Mouse (Mus musculus) hindbrain, embryonic 11.5 days (tissue): Measurements from ENCODE around the gene Kcnq1. TPM values are rescaled to one million over a fixed set of nuclear protein-coding genes. Genes with fewer than 3 reads are reported as not detected.

Experiments used
- ATAC-seq: fragments of 200-750 bp; cut with Nextera tagmentation; 2 replicates; pipeline ENCODE4 v1.8.0; 2017; ENCODE audit warnings: mild to moderate bottlenecking, moderate TSS enrichment, moderate library complexity; ENCODE audit not compliant: low FRiP score
- DNase-seq: peaks from one replicate; pipeline ENCODE4 v3.0.0-alpha.2; 2015; ENCODE audit warnings: low spot score
- H3K27ac ChIP-seq: fragments of 300-500 bp; sonication (generic); 2 replicates; pipeline ENCODE4 v1.5.1; 2014; ENCODE audit warnings: mild to moderate bottlenecking, low read depth, low read length
- H3K27me3 ChIP-seq: fragments of 300-500 bp; sonication (generic); 2 replicates; pipeline ENCODE4 v1.6.1; 2014; ENCODE audit warnings: mild to moderate bottlenecking, low read length, moderate library complexity, mixed read lengths; ENCODE audit not compliant: control insufficient read depth, insufficient read depth
- H3K36me3 ChIP-seq: fragments of 300-500 bp; sonication (generic); 2 replicates; pipeline ENCODE4 v1.6.1; 2014; ENCODE audit warnings: mild to moderate bottlenecking, low read length, moderate library complexity, mixed read lengths; ENCODE audit not compliant: control insufficient read depth, insufficient read depth
- H3K4me1 ChIP-seq: fragments of 300-500 bp; sonication (generic); replicated peaks from 2 replicates; pipeline ENCODE4 v1.6.1; 2014; ENCODE audit warnings: low read length, mixed read lengths; ENCODE audit not compliant: control insufficient read depth, insufficient read depth
- H3K4me2 ChIP-seq: fragments of 300-500 bp; sonication (generic); replicated peaks from 2 replicates; pipeline ENCODE4 v1.6.1; 2014; ENCODE audit warnings: mild to moderate bottlenecking, low read depth, low read length
- H3K4me3 ChIP-seq: fragments of 300-500 bp; sonication (generic); 2 replicates; pipeline ENCODE4 v1.5.1; 2014; ENCODE audit warnings: low read depth, low read length
- H3K9ac ChIP-seq: fragments of 300-500 bp; sonication (generic); 2 replicates; pipeline ENCODE4 v1.6.1; 2014; ENCODE audit warnings: low read depth, low read length
- H3K9me3 ChIP-seq: fragments of 300-500 bp; sonication (generic); 2 replicates; pipeline ENCODE4 v1.6.1; 2016; ENCODE audit warnings: low read length; ENCODE audit not compliant: control insufficient read depth
- WGBS: fragments of 180-500 bp; shearing (Covaris S2); extraction: QIAGEN DNeasy Blood & Tissue Kit; methylation state at CpG from one replicate; pipeline ENCODE4 v1.1.7; 2014; 5-methylcytosine and 5-hydroxymethylcytosine counted together
- polyA plus RNA-seq: library from polyadenylated mRNA; unstranded; fragments of >200 nt; fragmentation: Nextera tagmentation; extraction: Ambion mirVana; gene quantifications from 2 replicates; pipeline ENCODE4 v1.2.1, GENCODE M21; 2014

Gene Kcnq1
- polyA plus RNA-seq, 1 experiment from 2014 or later = 1.7 TPM

DNA sequence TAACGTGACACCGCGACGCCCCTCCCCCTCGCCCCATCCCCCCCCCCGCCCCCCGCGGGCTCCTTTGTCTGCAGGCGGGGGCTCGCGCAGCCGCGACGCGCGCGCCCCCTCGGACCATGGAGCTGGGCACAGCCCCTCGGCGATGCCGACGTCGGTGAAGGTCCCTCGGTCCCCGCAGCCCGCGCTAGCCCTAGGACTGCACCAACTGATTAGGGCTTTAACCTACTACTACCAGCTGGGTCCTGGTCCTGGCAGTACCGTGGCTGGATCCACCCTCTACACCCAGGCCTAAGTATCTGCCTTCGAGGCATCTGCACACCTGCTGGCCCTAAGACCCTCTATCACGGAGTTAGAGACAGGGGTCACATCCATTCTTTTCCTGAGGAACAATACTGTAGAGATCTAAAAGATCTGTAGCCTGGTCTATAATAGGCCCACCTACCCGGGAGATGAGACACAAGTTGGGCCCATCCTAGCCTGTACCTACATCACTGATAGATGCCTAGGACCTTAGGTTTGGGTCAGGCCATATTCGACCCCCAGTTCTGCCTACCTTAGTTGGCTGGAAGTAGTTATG, 355.2 kb downstream of the Kcnq1 start:
- 44% methylated on average over 11 of the region's 32 CpGs for WGBS
- Histone ChIP-seq H3K4me1 (0 out of 2 replicates have a peak, but pooled peaks cover 2% of the 10 kb centered on the region), H3K36me3 (no peaks in the 10 kb centered on the region), H3K9me3 (peaks cover 6% of the 10 kb centered on the region; the same call in 1 of the 2 replicates), H3K4me3 (no peak overlapping the region), H3K4me2 (peak overlapping the region; percentile 27), H3K9ac (no peak overlapping the region), H3K27ac (peak overlapping the region; percentile 24; the same call in 1 of the 2 replicates), H3K27me3 (no peaks in the 10 kb centered on the region)
- ATAC-seq = peak; percentile 69
- no peak for DNase-seq

DNA sequence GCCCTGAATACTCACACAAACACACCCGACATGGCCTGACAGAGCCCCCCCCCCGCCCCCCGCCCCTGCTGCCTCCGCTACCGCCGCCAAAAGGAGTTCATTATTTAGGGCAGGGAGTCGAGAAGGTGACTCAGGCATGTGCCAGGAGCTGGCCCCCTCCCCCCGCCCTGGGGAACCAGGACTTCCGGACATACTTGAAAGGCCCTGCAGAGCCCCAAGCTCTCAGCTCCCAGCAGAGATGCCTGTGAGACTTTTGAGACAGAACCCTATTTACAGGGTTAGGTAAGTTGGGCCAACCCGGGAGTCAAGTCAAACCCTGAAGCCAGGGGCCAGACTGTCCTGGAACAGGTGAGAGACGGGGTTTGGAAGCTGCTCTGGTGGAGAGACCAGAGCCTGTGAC, 355.8 kb downstream of the Kcnq1 start:
- H3K9me3 ChIP-seq = peaks cover 6% of the 10 kb centered on the region; the same call in 1 of the 2 replicates
- H3K4me2 ChIP-seq = no peak overlapping the region; the same call in 1 of the 2 replicates
- 28% methylated on average over 11 of the region's 11 CpGs for whole genome bisulfite sequencing
- no peaks in the 10 kb centered on the region for H3K36me3 ChIP-seq
- no peak overlapping the region for H3K27ac ChIP-seq
- 0 out of 2 replicates have a peak, but pooled peaks cover 2% of the 10 kb centered on the region for H3K4me1 ChIP-seq
- ATAC-seq (no peak), DNase-seq (no peak)
- H3K4me3 ChIP-seq = no peak overlapping the region
- H3K27me3 ChIP-seq = no peaks in the 10 kb centered on the region
- no peak overlapping the region for H3K9ac ChIP-seq

DNA sequence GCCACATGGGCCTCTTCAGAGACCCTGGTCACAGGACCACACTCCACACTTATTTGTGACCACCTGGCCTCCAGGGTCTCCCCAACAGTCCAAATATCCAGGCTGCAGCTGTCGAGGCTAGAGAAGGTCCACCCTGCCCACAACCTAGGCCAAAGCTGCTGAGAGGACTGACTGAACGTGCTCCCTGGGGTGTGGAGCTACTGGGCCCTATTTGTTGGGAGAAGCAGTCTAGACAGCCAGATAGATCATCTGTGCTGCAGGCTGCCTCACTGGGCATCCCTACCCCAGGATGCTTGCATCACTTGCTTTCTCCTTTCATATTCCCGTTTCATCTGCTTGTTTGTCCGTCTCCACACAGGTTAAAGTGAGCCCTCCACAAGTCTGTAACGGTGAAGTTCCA, 356.4 kb downstream of the Kcnq1 start:
- Histone ChIP-seq H3K9ac (no peak overlapping the region), H3K36me3 (no peaks in the 10 kb centered on the region), H3K27ac (no peak overlapping the region), H3K4me1 (0 out of 2 replicates have a peak, but pooled peaks cover 2% of the 10 kb centered on the region), H3K4me3 (no peak overlapping the region), H3K4me2 (no peak overlapping the region), H3K9me3 (peaks cover 6% of the 10 kb centered on the region; the same call in 1 of the 2 replicates), H3K27me3 (no peaks in the 10 kb centered on the region)
- 79% methylated on average over 5 of the region's 5 CpGs for WGBS
- ATAC-seq = no peak
- no peak for DNase-seq

DNA sequence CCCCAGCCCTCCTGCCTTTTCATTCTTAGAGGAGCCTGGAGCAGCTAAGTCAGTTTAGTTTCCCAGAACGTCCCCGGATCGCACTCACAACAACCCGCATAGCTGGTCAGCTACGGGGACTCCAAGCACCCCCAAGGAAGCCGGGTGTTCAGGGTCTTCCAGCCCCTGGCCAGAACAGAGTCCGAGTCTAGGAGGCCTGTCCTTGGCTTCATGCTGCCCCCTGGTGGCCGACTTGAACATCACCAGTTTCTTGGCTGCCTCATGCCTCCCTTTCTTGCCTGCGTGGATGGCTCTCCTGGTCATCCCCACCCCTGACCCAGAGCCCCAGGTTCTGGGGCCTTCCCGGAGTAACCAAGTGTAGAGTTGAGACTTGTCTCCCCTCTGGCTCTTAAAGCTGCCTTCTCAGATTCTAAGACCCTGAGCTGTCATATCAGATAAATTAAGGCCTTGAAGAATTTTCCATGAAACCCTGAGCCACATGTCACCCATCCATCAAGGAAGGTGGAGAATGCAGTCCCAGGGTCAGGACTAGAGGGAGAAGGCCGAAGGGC, 357.8 kb downstream of the Kcnq1 start:
- Histone ChIP-seq H3K4me1 (0 out of 2 replicates have a peak, but pooled peaks cover 5% of the 10 kb centered on the region), H3K27ac (no peak overlapping the region), H3K36me3 (no peaks in the 10 kb centered on the region), H3K9me3 (peaks cover 6% of the 10 kb centered on the region; the same call in 1 of the 2 replicates), H3K4me3 (no peak overlapping the region), H3K27me3 (no peaks in the 10 kb centered on the region), H3K9ac (no peak overlapping the region), H3K4me2 (no peak overlapping the region)
- ATAC-seq (no peak), DNase-seq (peak; percentile 89)
- 29% methylated on average over 11 of the region's 11 CpGs for WGBS

DNA sequence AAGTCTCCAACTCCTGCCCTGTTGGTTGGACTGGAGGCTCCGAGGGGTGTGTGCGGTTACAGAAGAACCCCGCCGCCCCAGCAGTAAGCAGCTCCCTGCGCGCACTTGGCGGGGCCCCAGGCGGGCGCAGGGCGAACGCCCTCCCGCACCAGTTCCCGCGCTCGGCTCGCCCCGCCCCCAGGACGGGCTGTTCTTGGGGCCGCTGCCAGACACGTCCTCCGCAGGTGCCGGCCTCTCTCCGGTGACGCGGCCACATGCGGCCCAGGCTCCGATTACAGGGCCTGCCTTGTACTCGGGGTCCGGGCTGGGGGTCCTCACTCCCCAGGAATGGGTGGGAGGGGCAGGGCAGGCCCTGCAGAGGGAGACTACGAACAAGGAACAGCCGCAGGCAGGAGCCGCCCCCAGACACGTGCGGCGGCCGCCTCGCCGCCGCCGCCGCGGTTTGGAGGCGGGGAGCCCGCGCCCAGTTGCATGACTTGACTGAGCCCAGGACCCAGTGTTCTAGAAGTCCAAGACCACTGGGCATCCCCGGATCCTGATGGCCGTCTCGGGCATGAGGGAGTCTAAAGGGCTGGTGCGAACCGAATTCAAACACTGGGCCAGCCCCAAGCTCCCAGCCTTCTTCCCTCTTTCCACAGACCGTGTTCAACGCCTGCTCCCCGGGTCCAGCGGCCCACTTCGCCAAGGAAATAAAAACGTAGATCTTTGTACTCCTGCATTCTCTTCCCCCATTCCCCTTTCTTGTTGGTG, 358.8 kb downstream of the Kcnq1 start:
- no peak overlapping the region for H3K27ac ChIP-seq

DNA sequence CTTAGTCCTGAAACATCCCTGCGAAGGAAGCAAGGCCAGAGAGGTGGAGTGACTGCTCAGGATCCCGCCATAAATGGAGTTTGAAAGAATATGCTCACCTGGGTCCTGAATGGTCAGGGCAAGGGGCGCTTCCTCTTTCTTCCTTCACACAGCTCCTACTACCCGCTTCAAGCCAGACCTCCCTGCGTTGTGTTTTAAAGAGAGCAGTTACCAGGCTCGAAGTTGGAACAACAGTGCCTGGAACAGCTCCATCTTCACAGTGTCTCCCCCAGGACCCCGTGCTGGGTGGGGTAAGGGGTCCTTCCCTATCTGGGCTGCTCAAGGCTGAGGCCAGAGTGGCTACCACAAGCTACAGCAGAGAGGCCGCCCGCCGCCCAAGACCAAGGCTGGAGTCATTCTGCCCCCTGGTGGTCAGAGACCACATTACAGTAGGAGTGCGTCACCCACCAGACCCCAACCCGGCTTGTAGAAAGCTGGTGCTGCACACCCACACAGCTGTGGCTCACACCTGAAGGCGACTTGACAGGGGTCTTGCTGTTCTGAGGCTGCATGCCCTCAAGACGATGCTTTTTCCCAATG, 360.0 kb downstream of the Kcnq1 start:
- Histone ChIP-seq H3K4me3 (no peak overlapping the region), H3K9me3 (no peaks in the 10 kb centered on the region), H3K4me2 (no peak overlapping the region), H3K9ac (no peak overlapping the region), H3K36me3 (no peaks in the 10 kb centered on the region), H3K27ac (no peak overlapping the region), H3K27me3 (no peaks in the 10 kb centered on the region), H3K4me1 (0 out of 2 replicates have a peak, but pooled peaks cover 5% of the 10 kb centered on the region)
- peak; percentile 28 for ATAC-seq
- DNase-seq = peak; percentile 92
- 29% methylated on average over 14 of the region's 14 CpGs for WGBS

More for the DNA sequence above, 358.8 kb downstream of the Kcnq1 start:
- Histone ChIP-seq H3K4me1 (0 out of 2 replicates have a peak, but pooled peaks cover 5% of the 10 kb centered on the region), H3K36me3 (no peaks in the 10 kb centered on the region), H3K9ac (peak overlapping the region; percentile 41; the same call in 1 of the 2 replicates), H3K9me3 (peaks cover 6% of the 10 kb centered on the region; the same call in 1 of the 2 replicates), H3K27me3 (no peaks in the 10 kb centered on the region), H3K4me3 (peak overlapping the region; percentile 23), H3K4me2 (peak overlapping the region; percentile 55)
- ATAC-seq = no peak
- WGBS = 26% methylated on average over 56 of the region's 56 CpGs
- DNase-seq = peak; percentile 69

DNA sequence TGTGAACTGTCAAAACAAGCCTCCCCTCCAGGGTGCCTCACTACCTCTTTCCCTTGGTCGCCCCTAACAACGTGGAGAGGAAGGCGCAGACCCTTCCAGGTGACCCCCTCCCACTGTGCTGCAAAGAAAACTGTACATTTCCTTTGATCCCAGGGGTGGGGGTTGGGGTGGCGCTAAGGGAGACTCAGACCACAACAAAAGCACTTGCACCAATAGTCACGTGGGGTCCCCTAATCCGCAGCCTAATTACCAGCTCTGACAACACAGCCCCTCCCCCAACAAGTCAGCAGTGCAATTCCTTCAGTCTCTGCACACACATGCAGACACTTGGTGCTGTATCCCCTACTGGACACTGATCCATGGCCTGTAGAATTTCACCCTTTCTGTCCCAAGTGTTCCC, 361.6 kb downstream of the Kcnq1 start:
- H3K36me3 ChIP-seq = no peaks in the 10 kb centered on the region
- no peak overlapping the region for H3K27ac ChIP-seq
- no peaks in the 10 kb centered on the region for H3K9me3 ChIP-seq
- peak; percentile 36 for DNase-seq
- H3K9ac ChIP-seq = no peak overlapping the region
- H3K27me3 ChIP-seq = no peaks in the 10 kb centered on the region
- ATAC-seq = no peak
- 0 out of 2 replicates have a peak, but pooled peaks cover 5% of the 10 kb centered on the region for H3K4me1 ChIP-seq
- no peak overlapping the region for H3K4me2 ChIP-seq
- WGBS = 12% methylated on average over 6 of the region's 6 CpGs
- H3K4me3 ChIP-seq = no peak overlapping the region

DNA sequence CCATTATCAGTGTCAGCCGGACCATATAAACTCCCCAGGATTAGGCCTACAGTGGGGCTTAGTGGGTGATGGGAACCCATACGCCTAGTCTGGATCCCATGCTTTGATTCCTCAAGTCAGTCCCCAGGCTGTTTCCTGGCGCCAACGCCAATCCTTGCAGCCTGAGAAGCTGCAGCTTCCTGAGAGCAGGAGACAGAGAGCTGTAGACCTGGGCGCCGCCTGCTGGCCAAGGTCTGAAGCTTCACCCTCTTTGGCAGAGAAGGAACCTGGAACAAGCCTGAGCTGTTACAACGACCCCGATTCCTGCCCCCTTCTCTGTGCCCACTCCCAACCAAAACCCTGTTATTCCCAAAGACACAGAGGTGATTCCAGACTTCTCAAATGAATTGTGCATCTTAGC, 363.8 kb downstream of the Kcnq1 start:
- 0 out of 2 replicates have a peak, but pooled peaks cover 5% of the 10 kb centered on the region for H3K4me1 ChIP-seq
- H3K4me2 ChIP-seq = no peak overlapping the region
- no peaks in the 10 kb centered on the region for H3K9me3 ChIP-seq
- H3K27ac ChIP-seq = no peak overlapping the region
- H3K27me3 ChIP-seq = no peaks in the 10 kb centered on the region
- H3K4me3 ChIP-seq = no peak overlapping the region
- ATAC-seq (no peak), DNase-seq (peak; percentile 87)
- 25% methylated on average over 8 of the region's 8 CpGs for WGBS
- H3K36me3 ChIP-seq = no peaks in the 10 kb centered on the region
- no peak overlapping the region for H3K9ac ChIP-seq
